Mouse (Mus musculus) adrenal gland, postnatal 25 days (tissue): ENCODE measurements around the gene Myoz1. TPM values are rescaled to one million over a fixed set of nuclear protein-coding genes. Genes with fewer than 3 reads are reported as not detected.

ENCODE experiments used
- microRNA-seq, 2 experiments: library from miRNA; unstranded; fragments of <30 nt; microRNA quantifications; one replicate each; pipeline ENCODE4 v1.2.0; 2021
- total RNA-seq: library from RNA; stranded (reverse); gene quantifications from 2 replicates; pipeline ENCODE4 v1.2.3, GENCODE M21; 2021

Myoz1 gene
- total RNA-seq, 1 experiment from 2014 or later = not detected

Small RNA genes lying within 50 kb of the gene (microRNA-seq; reads per million reads assigned to microRNA genes)
- 0 to 0.34 reads per million in 2 experiments for gene Mir6946

Other genes with a start within 250 kb of the Myoz1 start
- 0.90 and 2.6 TPM in 2 replicates for gene Cfap70, start 204.3 kb downstream of the Myoz1 start, total RNA-seq
- gene Anxa7, start 176.4 kb downstream of the Myoz1 start, total RNA-seq = 109 and 114 TPM in 2 replicates
- gene Mss51, start 159.6 kb downstream of the Myoz1 start, total RNA-seq = 1.1 and 1.9 TPM in 2 replicates
- 61.0 and 70.9 TPM in 2 replicates for gene Ppp3cb, start 110.0 kb downstream of the Myoz1 start, total RNA-seq
- gene Usp54, start 15.5 kb downstream of the Myoz1 start, total RNA-seq = 13.2 and 16.7 TPM in 2 replicates
- gene Synpo2l, start 11.8 kb upstream of the Myoz1 start, total RNA-seq = 0.18 TPM in 1 of 2 replicates, not detected in the other
- 119 and 125 TPM in 2 replicates for gene Sec24c, start 17.8 kb upstream of the Myoz1 start, total RNA-seq
- 18.0 and 22.5 TPM in 2 replicates for gene Fut11, start 38.4 kb upstream of the Myoz1 start, total RNA-seq
- gene Chchd1, start 46.5 kb upstream of the Myoz1 start, total RNA-seq = 70.4 and 90.7 TPM in 2 replicates
- 116 and 146 TPM in 2 replicates for gene Zswim8, start 51.0 kb upstream of the Myoz1 start, total RNA-seq
- gene Ndst2, start 78.0 kb upstream of the Myoz1 start, total RNA-seq = 33.5 and 36.2 TPM in 2 replicates
- 49.0 and 62.6 TPM in 2 replicates for gene Camk2g, start 137.5 kb upstream of the Myoz1 start, total RNA-seq
- gene Plau, start 180.1 kb upstream of the Myoz1 start, total RNA-seq = 14.2 and 21.2 TPM in 2 replicates